Mouse (Mus musculus) telencephalon, adult 2 months (tissue): Measurements from ENCODE around the gene Tada2a.

Experiments
- DNase-seq: peaks from one replicate; pipeline ENCODE4 v3.0.0-alpha.2; 2011; ENCODE audit warnings: low read depth, low spot score

Gene Tada2a

DNA sequence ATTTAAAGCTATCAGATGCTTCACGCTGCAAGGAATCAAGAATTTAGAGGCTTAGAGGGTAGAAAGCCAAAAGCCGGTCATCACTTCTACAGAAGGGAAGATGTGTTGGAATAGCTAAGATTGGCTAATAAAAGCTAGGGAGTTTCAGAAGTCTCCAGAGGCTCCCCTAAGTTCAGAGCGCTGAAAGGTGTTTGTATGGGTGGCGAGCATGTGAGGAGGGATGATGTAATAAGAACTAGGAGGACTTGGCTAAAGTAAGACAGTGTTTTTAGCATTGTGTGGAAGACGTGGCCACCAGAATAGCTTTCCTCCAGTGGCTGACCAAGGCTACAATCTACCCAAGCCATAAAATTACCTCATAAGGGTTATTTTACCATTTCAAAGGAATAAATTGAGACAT lies 15.8 kb downstream of the Tada2a start:
- DNase-seq, result no peak

- DNase-seq, result no peak
Observed at GRCm38 (mm10) chr11:84107137-84107536, 22.3 kb downstream of the Tada2a start.

DNA sequence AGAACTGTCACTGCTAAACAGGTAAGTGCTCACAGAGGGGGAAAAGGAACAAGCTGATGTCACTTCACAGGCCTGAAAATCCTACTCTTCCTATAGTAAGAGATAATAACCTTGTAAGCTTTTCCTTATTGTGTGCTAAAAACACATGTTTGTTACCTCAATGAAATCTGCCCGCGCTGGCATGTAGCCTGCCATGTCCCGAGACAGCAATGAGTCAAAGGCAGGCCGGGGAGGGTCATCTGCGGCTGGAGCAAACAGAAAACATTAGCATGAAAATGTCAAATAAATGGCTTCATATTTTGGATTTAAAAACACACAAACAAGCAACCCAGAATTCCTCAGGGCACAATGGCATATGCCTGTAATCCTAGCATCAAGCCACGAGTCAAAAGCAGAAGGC lies 25.4 kb downstream of the Tada2a start:
- DNase-seq, result no peak

DNA sequence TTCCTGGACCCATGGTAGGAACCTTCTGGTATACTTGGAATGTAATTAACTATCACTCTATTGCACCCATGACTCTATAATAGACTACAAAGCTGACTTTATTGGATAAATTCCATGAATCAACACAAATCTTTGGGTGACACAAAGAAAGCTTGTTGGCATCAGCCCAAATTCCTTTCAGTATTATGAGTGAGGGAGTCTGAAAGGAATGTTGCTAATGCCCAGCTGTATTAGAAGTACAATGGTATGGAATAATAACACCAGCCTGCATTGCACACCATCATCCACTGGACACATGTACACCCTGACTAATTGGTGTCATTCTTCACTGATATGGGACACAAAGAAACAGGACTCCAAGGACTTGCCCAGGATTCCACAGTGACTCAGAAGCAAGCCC lies 28.2 kb downstream of the Tada2a start:
- no peak for DNase-seq

- DNase-seq, result no peak
Observed at GRCm38 (mm10) chr11:84097251-84097998, 32.0 kb downstream of the Tada2a start.

GRCm38 (mm10) chr11:84095084-84095483 lies 34.3 kb downstream of the Tada2a start:
- no peak for DNase-seq

- DNase-seq, result no peak
Observed at GRCm38 (mm10) chr11:84090572-84090971, 38.8 kb downstream of the Tada2a start.

GRCm38 (mm10) chr11:84081901-84082300 lies 47.5 kb downstream of the Tada2a start:
- no peak for DNase-seq

DNA sequence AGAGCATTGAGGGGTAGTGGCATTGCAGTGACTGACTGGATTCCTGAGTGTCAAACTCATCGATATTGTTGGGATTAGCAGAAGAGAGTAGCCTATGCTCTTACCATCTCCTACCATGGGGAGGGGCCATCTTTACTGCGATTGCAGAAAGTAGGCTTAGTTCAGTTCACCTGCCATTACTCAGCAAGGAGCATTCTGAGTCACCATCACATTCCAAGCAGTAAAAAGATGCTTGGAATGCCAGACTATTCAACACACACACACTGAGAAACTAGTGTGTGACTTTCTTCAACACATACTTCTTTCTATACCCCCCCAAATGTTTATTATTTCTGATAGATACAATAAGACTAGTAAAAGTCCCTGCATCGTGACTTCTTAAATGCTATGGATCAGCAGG lies 49.1 kb downstream of the Tada2a start:
- DNase-seq, result no peak

GRCm38 (mm10) chr11:84079887-84080286 lies 49.5 kb downstream of the Tada2a start:
- no peak for DNase-seq

DNA sequence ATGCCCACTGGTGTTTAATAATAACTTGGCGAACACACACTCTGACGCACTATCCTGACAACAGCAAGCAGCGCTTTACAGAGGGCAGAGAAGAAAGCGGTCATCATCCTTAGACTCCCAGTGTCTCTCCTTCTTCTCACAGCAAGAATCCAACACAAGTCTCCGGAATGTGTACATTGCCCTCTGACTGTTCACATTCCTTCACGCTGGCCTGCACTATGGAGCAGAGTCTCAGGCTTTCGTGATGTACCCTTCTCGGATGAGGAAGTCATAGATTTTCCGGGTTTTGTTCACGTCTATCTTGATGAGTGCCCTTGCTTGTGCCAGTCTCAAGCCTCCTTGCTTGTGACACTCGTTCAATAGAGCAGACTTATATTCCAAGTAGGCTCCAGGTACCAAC lies 50.0 kb downstream of the Tada2a start:
- no peak for DNase-seq

GRCm38 (mm10) chr11:84078601-84079000 lies 50.8 kb downstream of the Tada2a start:
- no peak for DNase-seq

- no peak for DNase-seq
Observed at GRCm38 (mm10) chr11:84077008-84077407, 52.4 kb downstream of the Tada2a start.

DNA sequence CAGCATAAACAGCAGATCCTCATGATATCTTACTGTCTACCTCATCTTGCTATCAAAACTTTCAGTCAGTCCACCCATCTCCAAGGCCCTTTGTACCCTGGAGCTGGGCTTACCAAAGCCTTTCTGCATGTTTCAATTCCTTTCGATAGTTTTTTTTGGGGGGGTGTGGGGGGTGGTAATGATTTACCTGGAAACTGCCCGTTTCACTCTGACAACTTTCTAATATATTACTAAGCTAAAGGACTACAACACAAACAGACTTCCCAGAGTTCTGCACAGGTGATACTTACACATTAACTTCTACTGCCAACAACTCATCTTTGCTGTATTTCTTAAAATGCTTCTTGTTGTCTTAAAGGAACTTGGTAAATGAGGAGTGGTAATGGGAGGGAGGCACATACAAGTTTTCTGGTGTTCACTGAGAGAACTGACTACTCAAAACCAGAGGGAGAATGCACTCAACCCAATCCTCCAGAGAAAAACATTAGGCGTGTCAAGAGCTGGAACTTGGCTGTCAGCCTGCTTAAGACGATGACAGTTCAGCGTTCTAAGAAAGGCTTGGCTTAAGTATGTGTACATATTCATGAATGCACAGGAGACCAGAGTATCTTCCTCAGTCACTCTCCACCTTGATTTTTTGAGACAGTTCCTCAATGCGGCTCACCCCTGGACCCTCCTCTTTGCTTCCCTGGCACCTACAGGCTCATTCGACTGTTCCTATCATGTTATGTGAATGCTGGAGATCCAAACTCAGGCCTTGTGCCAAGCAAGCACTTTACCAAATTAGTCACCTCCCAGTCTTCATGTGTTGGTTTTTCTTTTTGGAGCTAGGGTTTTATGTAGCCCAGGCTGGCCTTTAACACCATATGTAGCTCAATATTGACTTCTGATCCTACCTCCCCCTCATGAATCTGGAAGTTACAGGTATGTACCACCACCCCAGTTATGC lies 55.3 kb downstream of the Tada2a start:
- DNase-seq, result no peak

GRCm38 (mm10) chr11:84072904-84073651 lies 56.3 kb downstream of the Tada2a start:
- peak; percentile 93 for DNase-seq

DNA sequence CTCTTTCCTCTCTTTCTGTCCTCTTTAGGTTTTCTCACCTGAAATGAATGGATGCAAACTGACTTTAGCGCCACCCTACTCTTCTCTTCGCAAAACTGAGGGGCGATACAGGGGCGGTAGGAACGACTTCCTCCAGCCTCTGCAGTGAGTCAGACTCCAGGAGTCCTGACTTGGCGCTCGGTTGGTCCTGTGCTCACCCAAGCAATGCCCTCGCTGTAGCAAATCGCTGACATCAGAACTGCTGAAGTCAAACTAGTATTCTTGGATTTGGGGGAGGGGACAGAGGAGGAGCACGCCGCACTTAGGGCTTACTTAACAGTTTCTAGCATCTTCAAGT lies 60.4 kb downstream of the Tada2a start, which contains the start of gene Dusp14:
Dusp14 (minus strand) TSS at position 228 of the 337 bp plus-strand sequence.
- DNase-seq, result no peak

DNA sequence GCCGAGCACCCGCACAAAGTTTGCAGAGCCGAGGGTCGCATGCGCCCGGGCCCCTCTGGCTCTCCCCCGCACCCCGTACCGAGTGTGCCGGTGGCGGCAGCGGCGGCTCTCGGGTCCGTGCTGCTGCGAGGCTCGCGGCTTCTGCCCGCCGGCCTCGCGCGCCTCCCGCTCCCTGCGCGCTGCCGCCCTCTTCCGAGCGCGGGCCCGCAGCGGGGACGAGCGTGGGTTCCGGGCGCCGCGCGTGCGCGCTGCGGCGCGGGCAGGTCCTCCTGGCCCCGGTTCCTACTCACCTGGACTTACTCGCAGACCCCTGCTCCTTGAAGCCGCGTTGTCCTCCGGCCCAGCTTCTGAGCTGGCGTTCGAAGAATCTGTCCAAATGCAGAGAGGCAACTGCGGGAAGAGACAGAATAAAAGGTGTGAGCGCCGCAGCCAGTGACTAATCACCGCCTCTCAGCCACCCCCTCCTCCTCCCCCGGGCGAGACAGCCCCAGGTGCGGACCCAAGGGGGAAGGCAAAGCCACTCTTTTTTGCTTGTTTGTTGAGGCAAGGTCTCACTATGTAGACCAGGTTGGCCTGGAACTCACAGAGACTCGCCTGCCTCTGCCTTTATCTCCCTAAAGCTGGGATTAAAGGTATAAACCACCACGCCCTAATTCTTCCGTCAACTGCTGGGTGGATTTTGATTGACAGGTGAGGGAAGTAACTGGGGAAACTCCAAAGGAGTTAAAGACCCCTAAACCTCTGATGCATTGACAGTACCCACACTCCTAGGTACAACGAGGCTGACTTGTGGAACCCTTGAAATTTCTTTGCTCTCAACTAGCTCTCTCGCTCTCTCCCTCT lies 61.0 kb downstream of the Tada2a start:
- no peak for DNase-seq

- DNase-seq, result no peak
Observed at GRCm38 (mm10) chr11:84067720-84068190, 61.6 kb downstream of the Tada2a start.

- peak; percentile 82 for DNase-seq
Observed at GRCm38 (mm10) chr11:84066927-84067645, 62.3 kb downstream of the Tada2a start.

GRCm38 (mm10) chr11:84066071-84066481 lies 63.3 kb downstream of the Tada2a start:
- DNase-seq, result no peak
